Mouse (Mus musculus) liver, embryonic 11.5 days (tissue): ENCODE results near the gene Ndufv2. TPM values are rescaled to one million over a fixed set of nuclear protein-coding genes. Genes with fewer than 3 reads are reported as not detected.
"Not testable (repeated sequence)": the region's sequence is repeated elsewhere in the genome, so short reads cannot be mapped to it uniquely, and the experiment has no call there.

Source experiments
- ATAC-seq: fragments of 200-750 bp; cut with Nextera tagmentation; replicated peaks from 2 replicates; pipeline ENCODE4 v1.8.0; 2017; ENCODE audit warnings: moderate number of reproducible peaks, mild to moderate bottlenecking, moderate TSS enrichment, moderate library complexity; ENCODE audit not compliant: low FRiP score
- DNase-seq: peaks from one replicate; pipeline ENCODE4 v3.0.0-alpha.2; 2017; ENCODE audit warnings: low spot score
- H3K27ac ChIP-seq: fragments of 300-500 bp; sonication (generic); 2 replicates; pipeline ENCODE4 v1.5.1; 2014; ENCODE audit warnings: mild to moderate bottlenecking, low read depth, low read length, control low read depth
- H3K27me3 ChIP-seq: fragments of 300-500 bp; sonication (generic); replicated peaks from 2 replicates; pipeline ENCODE4 v1.6.1; 2014; ENCODE audit warnings: low read length, mixed read lengths; ENCODE audit not compliant: control insufficient read depth, insufficient read depth
- H3K36me3 ChIP-seq: fragments of 300-500 bp; sonication (generic); 2 replicates; pipeline ENCODE4 v1.6.1; 2014; ENCODE audit warnings: mild to moderate bottlenecking, low read length, moderate library complexity, mixed read lengths; ENCODE audit not compliant: control insufficient read depth, insufficient read depth
- H3K4me1 ChIP-seq: fragments of 300-500 bp; sonication (generic); replicated peaks from 2 replicates; pipeline ENCODE4 v1.6.1; 2014; ENCODE audit warnings: low read length, mixed read lengths; ENCODE audit not compliant: control insufficient read depth, insufficient read depth
- H3K4me2 ChIP-seq: fragments of 300-500 bp; sonication (generic); 2 replicates; pipeline ENCODE4 v1.6.1; 2014; ENCODE audit warnings: mild to moderate bottlenecking, control low read depth, moderate library complexity
- H3K4me3 ChIP-seq: fragments of 300-500 bp; sonication (generic); 2 replicates; pipeline ENCODE4 v1.5.1; 2014; ENCODE audit warnings: low read depth, low read length, control low read depth
- H3K9ac ChIP-seq: fragments of 300-500 bp; sonication (generic); 2 replicates; pipeline ENCODE4 v1.6.1; 2014; ENCODE audit warnings: low read depth, low read length, control low read depth
- H3K9me3 ChIP-seq: fragments of 300-500 bp; sonication (generic); 2 replicates; pipeline ENCODE4 v1.6.1; 2016; ENCODE audit warnings: low read length, inconsistent platforms, mixed read lengths; ENCODE audit not compliant: control insufficient read depth
- WGBS: fragments of 180-500 bp; shearing (Covaris S2); extraction: QIAGEN DNeasy Blood & Tissue Kit; methylation state at CpG from one replicate; pipeline ENCODE4 v1.1.7; 2014; 5-methylcytosine and 5-hydroxymethylcytosine counted together
- polyA plus RNA-seq: library from polyadenylated mRNA; unstranded; fragments of >200 nt; fragmentation: Nextera tagmentation; extraction: Ambion mirVana; gene quantifications from 2 replicates; pipeline ENCODE4 v1.2.1, GENCODE M21; 2014

Ndufv2 gene
- polyA plus RNA-seq, 1 experiment from 2014 or later = 352 TPM

GRCm38 (mm10) chr17:66075827-66076173 lies 25.6 kb downstream of the Ndufv2 start:
- peak overlapping the region; percentile 85; the same call in 1 of the 2 replicates for H3K27ac ChIP-seq
- 12% methylated on average over 12 of the region's 12 CpGs for WGBS

GRCm38 (mm10) chr17:66073971-66074370 lies 27.4 kb downstream of the Ndufv2 start:
- DNase-seq (no peak), ATAC-seq (no peak)
- peaks cover 8% of the 10 kb centered on the region; the same call in 1 of the 2 replicates for H3K4me1 ChIP-seq
- H3K9ac ChIP-seq = no peak overlapping the region
- H3K4me2 ChIP-seq = no peak overlapping the region
- WGBS = 85% methylated on average over 7 of the region's 7 CpGs
- H3K27me3 ChIP-seq = no peaks in the 10 kb centered on the region
- no peak overlapping the region for H3K4me3 ChIP-seq
- H3K27ac ChIP-seq = no peak overlapping the region
- H3K36me3 ChIP-seq = no peaks in the 10 kb centered on the region
- H3K9me3 ChIP-seq = no peaks in the 10 kb centered on the region

More at GRCm38 (mm10) chr17:66075827-66076173, 25.6 kb downstream of the Ndufv2 start:
- Histone ChIP-seq H3K9me3 (no peaks in the 10 kb centered on the region), H3K9ac (peak overlapping the region; percentile 76), H3K4me1 (peaks cover 8% of the 10 kb centered on the region; the same call in 1 of the 2 replicates), H3K4me3 (peak overlapping the region; percentile 98), H3K27me3 (no peaks in the 10 kb centered on the region), H3K36me3 (0 out of 2 replicates have a peak, but pooled peaks cover 7% of the 10 kb centered on the region), H3K4me2 (peak overlapping the region; percentile 95)
- no peak for DNase-seq
- ATAC-seq = no peak

- ATAC-seq, H3K27me3 ChIP-seq, H3K4me2 ChIP-seq, H3K36me3 ChIP-seq, H3K9me3 ChIP-seq, H3K27ac ChIP-seq, DNase-seq, H3K4me1 ChIP-seq, H3K9ac ChIP-seq, H3K4me3 ChIP-seq: not testable (repeated sequence)
- WGBS = 86% methylated on average over 2 of the region's 2 CpGs
Measured at GRCm38 (mm10) chr17:66069036-66069435, 32.3 kb downstream of the Ndufv2 start.

- Histone ChIP-seq H3K36me3 (no peaks in the 10 kb centered on the region), H3K4me3 (no peak overlapping the region), H3K27ac (no peak overlapping the region), H3K4me2 (no peak overlapping the region), H3K4me1 (no peaks in the 10 kb centered on the region), H3K9me3 (no peaks in the 10 kb centered on the region), H3K27me3 (no peaks in the 10 kb centered on the region), H3K9ac (no peak overlapping the region)
- ATAC-seq (no peak), DNase-seq (no peak)
- 85% methylated on average over 4 of the region's 4 CpGs for WGBS
Measured at GRCm38 (mm10) chr17:66065115-66065514, 36.2 kb downstream of the Ndufv2 start.

DNA sequence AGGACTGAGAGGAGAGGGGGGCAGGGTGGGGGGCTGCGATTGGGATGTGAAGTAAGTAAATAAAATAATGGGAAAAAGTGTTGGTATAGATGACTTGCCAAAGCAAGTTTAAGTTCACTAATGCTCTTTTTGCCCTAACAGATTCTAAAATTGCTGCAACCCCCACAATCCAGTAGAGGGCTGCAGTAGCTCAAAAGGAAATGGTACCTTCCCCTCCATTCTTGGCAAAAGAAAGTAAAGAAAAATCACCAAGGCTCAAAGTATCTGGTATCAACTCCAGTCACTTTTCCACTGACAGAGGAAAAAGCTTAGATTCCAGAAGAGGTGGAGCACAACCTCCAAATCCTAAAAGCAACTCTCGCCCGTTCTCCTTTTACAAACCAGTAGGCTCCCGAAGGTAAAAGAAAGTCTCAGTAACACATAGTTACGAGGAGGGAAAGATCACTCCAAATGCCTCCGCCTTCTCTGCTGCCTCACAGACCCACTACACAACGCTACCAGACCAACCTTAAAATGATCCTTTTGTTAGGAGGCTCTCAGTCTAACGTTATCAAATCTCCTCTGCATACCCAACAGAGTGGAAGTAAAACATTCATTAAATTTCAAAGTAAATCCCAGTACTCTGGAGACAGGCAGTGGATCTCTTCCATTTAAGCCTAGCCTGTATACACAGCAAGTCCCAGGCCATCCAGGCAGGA lies 40.0 kb downstream of the Ndufv2 start:
- no peak overlapping the region for H3K4me2 ChIP-seq
- no peak overlapping the region for H3K27ac ChIP-seq
- H3K9me3 ChIP-seq = no peaks in the 10 kb centered on the region
- H3K4me3 ChIP-seq = no peak overlapping the region
- 70% methylated on average over 8 of the region's 8 CpGs for WGBS
- no peaks in the 10 kb centered on the region for H3K4me1 ChIP-seq
- H3K36me3 ChIP-seq = no peaks in the 10 kb centered on the region
- H3K27me3 ChIP-seq = no peaks in the 10 kb centered on the region
- ATAC-seq (no peak), DNase-seq (no peak)
- no peak overlapping the region for H3K9ac ChIP-seq

DNA sequence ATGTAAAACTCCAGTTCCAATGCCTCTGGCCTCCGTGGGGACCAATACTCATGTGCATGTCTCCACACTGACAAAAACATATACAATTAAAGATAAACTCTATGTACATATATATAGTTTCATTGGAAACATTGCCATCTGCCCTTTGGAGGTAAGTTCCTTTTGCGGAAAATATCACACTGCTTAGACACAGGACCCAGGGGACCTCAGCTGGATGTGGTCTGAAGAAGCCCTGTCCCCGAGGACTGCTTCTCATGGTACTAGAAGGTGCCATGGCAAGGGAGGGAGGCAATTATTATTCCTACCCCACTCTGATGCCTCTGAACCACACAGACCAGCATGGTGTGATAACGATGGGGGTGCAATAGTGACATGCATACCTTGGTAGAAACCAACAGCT lies 43.2 kb downstream of the Ndufv2 start:
- Histone ChIP-seq H3K4me2 (no peak overlapping the region), H3K4me1 (no peaks in the 10 kb centered on the region), H3K9me3 (no peaks in the 10 kb centered on the region), H3K27me3 (no peaks in the 10 kb centered on the region), H3K36me3 (no peaks in the 10 kb centered on the region), H3K27ac (no peak overlapping the region), H3K4me3 (no peak overlapping the region), H3K9ac (no peak overlapping the region)
- WGBS = 88% methylated on average over 4 of the region's 4 CpGs
- ATAC-seq = no peak
- DNase-seq = no peak

DNA sequence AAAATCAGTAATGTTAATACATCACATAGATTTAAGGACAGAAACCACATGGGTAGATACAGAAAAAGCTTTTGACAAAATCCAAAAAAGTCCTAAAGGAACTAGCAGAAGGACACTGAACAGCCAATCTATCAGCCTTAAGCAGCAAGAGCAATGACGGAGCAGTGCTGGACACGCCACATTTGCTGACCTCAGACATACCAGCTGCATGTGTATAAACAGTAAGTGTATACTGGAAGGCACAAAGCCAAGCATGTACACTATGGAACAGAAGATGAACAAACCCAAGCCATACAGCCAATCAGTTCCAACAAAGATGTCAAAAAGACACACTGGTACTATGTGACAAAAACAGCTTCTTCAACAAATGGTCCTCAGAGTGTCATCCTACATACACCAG lies 44.2 kb downstream of the Ndufv2 start:
- H3K27ac ChIP-seq = no peak overlapping the region
- no peak overlapping the region for H3K9ac ChIP-seq
- no peak overlapping the region for H3K4me3 ChIP-seq
- WGBS = 84% methylated on average over 2 of the region's 2 CpGs
- no peaks in the 10 kb centered on the region for H3K4me1 ChIP-seq
- no peak for DNase-seq
- H3K36me3 ChIP-seq = no peaks in the 10 kb centered on the region
- H3K9me3 ChIP-seq = no peaks in the 10 kb centered on the region
- no peaks in the 10 kb centered on the region for H3K27me3 ChIP-seq
- ATAC-seq = no peak
- no peak overlapping the region for H3K4me2 ChIP-seq

GRCm38 (mm10) chr17:66053349-66053748 lies 48.0 kb downstream of the Ndufv2 start:
- Histone ChIP-seq H3K9ac (no peak overlapping the region), H3K27me3 (no peaks in the 10 kb centered on the region), H3K27ac (no peak overlapping the region), H3K4me1 (peaks cover under 1% of the 10 kb centered on the region; the same call in 1 of the 2 replicates), H3K36me3 (no peaks in the 10 kb centered on the region), H3K4me3 (no peak overlapping the region), H3K9me3 (no peaks in the 10 kb centered on the region), H3K4me2 (no peak overlapping the region)
- DNase-seq (no peak), ATAC-seq (no peak)
- 69% methylated on average over 4 of the region's 4 CpGs for WGBS

DNA sequence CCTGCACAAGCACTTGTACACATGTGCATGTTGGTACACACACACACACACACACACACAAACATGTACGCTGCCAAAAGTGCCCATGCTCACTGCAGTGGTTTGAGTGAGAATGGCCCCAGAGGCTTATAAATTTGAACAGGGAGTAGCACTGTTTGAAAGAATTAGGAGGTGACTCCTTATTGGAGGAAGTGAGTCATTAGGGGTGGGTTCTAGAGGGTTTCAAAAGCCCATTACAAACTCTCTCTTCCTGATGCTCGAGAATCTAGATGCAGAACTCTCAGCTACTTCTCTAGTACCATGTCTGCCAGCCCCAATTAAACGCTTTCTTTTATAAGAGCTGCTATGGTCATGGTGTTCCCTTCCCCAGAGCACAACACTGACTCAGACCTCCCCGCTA lies 52.6 kb downstream of the Ndufv2 start:
- H3K9me3 ChIP-seq = no peaks in the 10 kb centered on the region
- H3K4me3 ChIP-seq = no peak overlapping the region
- WGBS = 74% methylated on average over 4 of the region's 4 CpGs
- H3K27me3 ChIP-seq = no peaks in the 10 kb centered on the region
- peaks cover 4% of the 10 kb centered on the region; the same call in 1 of the 2 replicates for H3K4me1 ChIP-seq
- no peak overlapping the region for H3K9ac ChIP-seq
- DNase-seq (no peak), ATAC-seq (no peak)
- no peaks in the 10 kb centered on the region for H3K36me3 ChIP-seq
- H3K4me2 ChIP-seq = no peak overlapping the region
- no peak overlapping the region for H3K27ac ChIP-seq
